Mouse (Mus musculus) midbrain, embryonic 14.5 days (tissue): Measurements from ENCODE around the gene Trim2. TPM values are rescaled to one million over a fixed set of nuclear protein-coding genes. Genes with fewer than 3 reads are reported as not detected.

ENCODE experiments used
- ATAC-seq: fragments of 200-750 bp; cut with Nextera tagmentation; 2 replicates; pipeline ENCODE4 v1.8.0; 2017; ENCODE audit warnings: moderate number of reproducible peaks, moderate library complexity; ENCODE audit not compliant: low FRiP score, low TSS enrichment
- DNase-seq: peaks from one replicate; pipeline ENCODE4 v3.0.0-alpha.2; 2015
- H3K27ac ChIP-seq: fragments of 300-500 bp; sonication (generic); replicated peaks from 2 replicates; pipeline ENCODE4 v1.5.1; 2014; ENCODE audit warnings: mild to moderate bottlenecking, low read depth, low read length, moderate library complexity
- H3K27me3 ChIP-seq: fragments of 300-500 bp; sonication (generic); 2 replicates; pipeline ENCODE4 v1.6.1; 2014; ENCODE audit warnings: low read length, control low read depth, mixed read lengths; ENCODE audit not compliant: control insufficient read depth, insufficient read depth
- H3K36me3 ChIP-seq: fragments of 300-500 bp; sonication (generic); 2 replicates; pipeline ENCODE4 v1.6.1; 2014; ENCODE audit warnings: low read length, control low read depth; ENCODE audit not compliant: control insufficient read depth, insufficient read depth
- H3K4me1 ChIP-seq: fragments of 300-500 bp; sonication (generic); 2 replicates; pipeline ENCODE4 v1.6.1; 2014; ENCODE audit warnings: mild to moderate bottlenecking, antibody characterized with exemption, low read length, control low read depth; ENCODE audit not compliant: control insufficient read depth, insufficient read depth
- H3K4me2 ChIP-seq: fragments of 300-500 bp; sonication (generic); 2 replicates; pipeline ENCODE4 v1.6.1; 2014; ENCODE audit warnings: mild to moderate bottlenecking, low read length, moderate library complexity
- H3K4me3 ChIP-seq: fragments of 300-500 bp; sonication (generic); replicated peaks from 2 replicates; pipeline ENCODE4 v1.5.1; 2014; ENCODE audit warnings: low read depth, low read length
- H3K9ac ChIP-seq: fragments of 300-500 bp; sonication (generic); replicated peaks from 2 replicates; pipeline ENCODE4 v1.6.1; 2014; ENCODE audit warnings: mild to moderate bottlenecking, low read length, moderate library complexity
- H3K9me3 ChIP-seq: fragments of 300-500 bp; sonication (generic); 2 replicates; pipeline ENCODE4 v1.6.1; 2016; ENCODE audit warnings: low read length, control low read depth, mixed read lengths; ENCODE audit not compliant: control insufficient read depth
- WGBS: fragments of 180-500 bp; shearing (Covaris S2); extraction: QIAGEN DNeasy Blood & Tissue Kit; methylation state at CpG from one replicate; pipeline ENCODE4 v1.1.7; 2014; 5-methylcytosine and 5-hydroxymethylcytosine counted together
- polyA plus RNA-seq: library from polyadenylated mRNA; unstranded; fragments of >200 nt; fragmentation: Nextera tagmentation; extraction: Ambion mirVana; gene quantifications from 2 replicates; pipeline ENCODE4 v1.2.1, GENCODE M21; 2014

Trim2 gene
- polyA plus RNA-seq, 1 experiment from 2014 or later: 154 TPM

DNA sequence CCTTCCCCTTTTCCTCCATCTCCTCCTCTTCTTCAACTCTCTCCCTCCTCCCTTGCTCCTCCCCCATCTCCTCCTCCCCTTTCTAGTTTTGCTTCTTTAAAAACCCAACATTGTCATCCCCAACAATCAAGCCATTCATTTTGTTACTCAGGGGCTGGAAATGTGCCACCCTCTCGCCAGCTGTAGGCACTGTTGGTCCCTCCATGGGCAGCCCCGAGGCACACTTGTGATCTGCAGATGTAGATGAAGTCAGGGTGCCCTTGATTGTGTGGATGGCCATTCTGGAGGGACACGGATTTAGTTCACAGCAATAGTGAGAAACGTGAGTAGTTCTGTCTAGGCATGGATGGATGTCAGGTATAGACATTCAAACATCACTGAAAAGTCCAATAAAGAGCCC, 17.7 kb downstream of the Trim2 start:
- Histone ChIP-seq H3K27me3 (no peaks in the 10 kb centered on the region), H3K4me1 (peaks cover 11% of the 10 kb centered on the region; the same call in 1 of the 2 replicates), H3K9me3 (no peaks in the 10 kb centered on the region), H3K27ac (no peak overlapping the region), H3K4me2 (no peak overlapping the region), H3K9ac (no peak overlapping the region), H3K4me3 (no peak overlapping the region), H3K36me3 (0 out of 2 replicates have a peak, but pooled peaks cover 3% of the 10 kb centered on the region)
- ATAC-seq: no peak
- WGBS: 90% methylated on average over 4 of the region's 4 CpGs
- DNase-seq: no peak

DNA sequence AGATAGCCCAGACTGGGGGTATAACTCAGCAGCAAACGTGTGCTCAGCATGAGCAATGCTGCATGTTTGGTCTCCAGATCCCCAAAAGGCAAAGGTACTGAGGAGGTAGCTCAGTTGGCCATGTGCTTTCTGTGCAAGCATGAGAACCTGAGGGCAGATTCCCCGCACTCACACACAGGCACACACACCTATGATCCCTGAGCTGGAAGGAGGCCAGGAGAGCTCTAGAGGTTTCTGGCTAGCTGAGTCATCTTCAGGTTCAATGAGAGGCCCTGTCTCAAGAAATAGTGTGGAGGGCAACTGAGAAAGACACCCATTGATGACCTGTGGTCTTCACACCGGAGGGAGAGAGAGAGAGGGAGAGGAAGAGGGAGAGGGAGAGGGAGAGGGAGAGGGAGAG, 19.4 kb downstream of the Trim2 start:
- H3K36me3 ChIP-seq: 0 out of 2 replicates have a peak, but pooled peaks cover 3% of the 10 kb centered on the region
- DNase-seq (no peak), ATAC-seq (no peak)
- no peaks in the 10 kb centered on the region for H3K27me3 ChIP-seq
- no peak overlapping the region for H3K9ac ChIP-seq
- 86% methylated on average over 3 of the region's 3 CpGs for WGBS
- H3K9me3 ChIP-seq: no peaks in the 10 kb centered on the region
- H3K4me1 ChIP-seq: peaks cover 23% of the 10 kb centered on the region
- no peak overlapping the region for H3K4me2 ChIP-seq
- H3K4me3 ChIP-seq: no peak overlapping the region
- H3K27ac ChIP-seq: no peak overlapping the region

DNA sequence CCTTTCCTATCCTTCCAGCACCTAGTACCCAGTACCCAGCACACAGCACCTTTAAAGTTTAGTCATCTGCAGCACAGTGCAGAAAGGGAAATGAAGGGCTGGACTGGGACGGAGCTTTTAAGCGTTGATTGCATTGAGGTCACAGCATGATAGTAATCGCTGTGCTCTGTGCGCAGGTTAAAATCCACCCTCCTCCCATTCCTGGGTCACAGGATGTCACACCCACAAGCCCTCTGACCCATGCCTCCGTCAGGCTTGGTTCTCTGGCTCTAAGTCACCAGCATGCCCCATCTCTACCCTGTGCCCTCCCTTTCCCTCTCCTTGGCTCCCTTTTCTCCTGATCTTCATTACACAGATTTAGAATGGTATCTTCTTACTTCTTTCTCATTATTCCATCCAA, 20.4 kb downstream of the Trim2 start:
- Histone ChIP-seq H3K27me3 (no peaks in the 10 kb centered on the region), H3K36me3 (0 out of 2 replicates have a peak, but pooled peaks cover 3% of the 10 kb centered on the region), H3K9ac (no peak overlapping the region), H3K4me1 (peaks cover 30% of the 10 kb centered on the region), H3K27ac (0 out of 2 replicates have a peak overlapping the region, but pooled peaks have one; percentile 20), H3K9me3 (no peaks in the 10 kb centered on the region), H3K4me3 (no peak overlapping the region), H3K4me2 (no peak overlapping the region)
- DNase-seq: no peak
- ATAC-seq: no peak
- 80% methylated on average over 5 of the region's 5 CpGs for WGBS

DNA sequence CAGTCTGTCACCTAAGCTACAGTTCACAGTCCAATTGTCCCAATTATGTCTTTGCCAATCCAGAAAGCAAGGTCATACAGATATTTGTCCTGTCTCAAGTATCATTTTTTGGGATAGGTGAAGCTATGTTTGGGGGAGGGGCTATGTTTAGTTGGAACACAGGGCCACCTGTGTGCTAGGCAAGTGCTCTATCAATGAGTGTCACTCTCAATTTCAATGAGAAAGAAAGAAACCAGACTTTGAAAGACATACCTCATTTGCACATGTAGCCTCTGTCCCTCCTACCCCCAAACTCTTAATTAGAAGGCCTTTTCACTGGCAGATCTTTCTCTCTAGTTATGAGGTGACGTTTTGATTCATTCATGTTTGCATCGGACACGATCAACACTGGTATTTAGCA, 21.9 kb downstream of the Trim2 start:
- H3K9me3 ChIP-seq: no peaks in the 10 kb centered on the region
- H3K4me1 ChIP-seq: peaks cover 32% of the 10 kb centered on the region
- no peaks in the 10 kb centered on the region for H3K27me3 ChIP-seq
- H3K9ac ChIP-seq: no peak overlapping the region
- H3K4me2 ChIP-seq: no peak overlapping the region
- H3K36me3 ChIP-seq: no peaks in the 10 kb centered on the region
- WGBS: 76% methylated on average over 3 of the region's 3 CpGs
- DNase-seq (no peak), ATAC-seq (no peak)
- no peak overlapping the region for H3K27ac ChIP-seq
- H3K4me3 ChIP-seq: no peak overlapping the region

DNA sequence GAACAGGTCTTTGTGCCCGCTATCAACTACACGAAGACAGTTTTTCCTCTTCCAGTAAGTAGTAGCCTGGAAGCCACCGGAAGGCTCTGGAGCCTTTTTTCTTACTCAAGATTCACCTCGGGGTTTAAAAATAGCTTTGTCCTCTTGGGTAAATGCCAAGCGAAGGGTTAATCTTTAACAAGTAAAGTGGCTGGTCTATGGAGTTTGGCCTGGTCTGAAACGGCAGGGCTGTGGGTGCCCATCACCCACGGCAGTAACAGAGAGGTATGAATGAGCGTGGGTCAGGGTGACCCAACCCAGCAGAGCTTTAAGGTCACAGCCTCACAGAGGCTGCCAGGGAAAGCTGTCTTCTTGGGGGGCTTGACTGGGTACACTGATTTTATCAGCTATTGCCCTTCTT, 23.2 kb downstream of the Trim2 start:
- 82% methylated on average over 8 of the region's 8 CpGs for WGBS

DNA sequence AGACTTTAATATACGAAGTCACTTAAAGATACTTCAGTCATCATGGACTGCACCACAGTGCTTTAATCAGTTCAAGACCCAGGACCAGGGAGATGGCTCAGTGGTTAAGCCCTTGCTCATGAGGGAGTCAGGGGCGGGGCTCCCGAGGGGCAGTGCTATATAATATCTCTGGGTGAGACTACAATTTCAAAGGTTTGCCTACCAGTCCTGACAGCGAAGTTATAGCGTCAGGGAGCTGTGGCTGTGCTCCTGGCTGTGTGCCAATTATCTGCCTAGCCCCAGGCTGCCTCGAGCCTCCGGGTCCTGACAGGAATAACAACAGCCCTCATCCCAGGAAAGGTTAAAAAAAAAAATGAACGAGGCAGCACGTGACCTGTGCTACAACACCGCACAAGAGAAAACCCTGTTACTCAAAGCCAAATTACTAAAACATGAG, 24.7 kb downstream of the Trim2 start:
- peak overlapping the region; percentile 23 for H3K4me2 ChIP-seq
- ATAC-seq: peak; percentile 80
- peak; percentile 84 for DNase-seq
- H3K27me3 ChIP-seq: no peaks in the 10 kb centered on the region
- no peaks in the 10 kb centered on the region for H3K36me3 ChIP-seq
- no peak overlapping the region for H3K4me3 ChIP-seq
- H3K27ac ChIP-seq: peak overlapping the region; percentile 39; the same call in 1 of the 2 replicates
- H3K9me3 ChIP-seq: no peaks in the 10 kb centered on the region
- peaks cover 32% of the 10 kb centered on the region for H3K4me1 ChIP-seq
- no peak overlapping the region for H3K9ac ChIP-seq
- 25% methylated on average over 10 of the region's 10 CpGs for WGBS

More for the DNA sequence above, 23.2 kb downstream of the Trim2 start:
- no peak overlapping the region for H3K9ac ChIP-seq
- H3K4me3 ChIP-seq: no peak overlapping the region
- no peaks in the 10 kb centered on the region for H3K27me3 ChIP-seq
- ATAC-seq (no peak), DNase-seq (no peak)
- peaks cover 32% of the 10 kb centered on the region for H3K4me1 ChIP-seq
- no peak overlapping the region for H3K27ac ChIP-seq
- no peaks in the 10 kb centered on the region for H3K36me3 ChIP-seq
- no peak overlapping the region for H3K4me2 ChIP-seq
- H3K9me3 ChIP-seq: no peaks in the 10 kb centered on the region

DNA sequence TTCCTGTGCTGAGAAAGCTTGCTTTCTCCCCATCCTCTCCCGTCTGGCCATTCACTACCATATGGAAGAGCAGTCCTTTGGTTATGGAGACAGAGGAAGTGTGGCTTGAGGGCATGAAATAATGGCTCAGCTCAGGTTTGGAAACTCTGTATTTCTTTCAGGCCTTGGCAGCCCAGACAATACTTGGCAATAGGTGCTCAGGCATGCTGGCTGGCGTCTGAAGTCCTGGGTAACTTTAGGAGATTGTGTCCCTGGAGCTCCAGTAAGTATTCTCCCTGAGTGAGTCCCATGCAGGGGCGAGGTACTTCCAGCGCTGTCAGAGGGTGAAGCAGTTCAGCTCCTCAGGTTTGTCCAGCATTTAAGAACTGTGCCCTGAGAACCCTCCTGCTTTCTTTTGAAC, 27.9 kb downstream of the Trim2 start:
- Histone ChIP-seq H3K27ac (no peak overlapping the region), H3K4me2 (no peak overlapping the region), H3K4me3 (no peak overlapping the region), H3K9me3 (no peaks in the 10 kb centered on the region), H3K27me3 (no peaks in the 10 kb centered on the region), H3K36me3 (no peaks in the 10 kb centered on the region), H3K9ac (no peak overlapping the region), H3K4me1 (peaks cover 22% of the 10 kb centered on the region)
- 84% methylated on average over 4 of the region's 4 CpGs for WGBS
- DNase-seq (no peak), ATAC-seq (no peak)

DNA sequence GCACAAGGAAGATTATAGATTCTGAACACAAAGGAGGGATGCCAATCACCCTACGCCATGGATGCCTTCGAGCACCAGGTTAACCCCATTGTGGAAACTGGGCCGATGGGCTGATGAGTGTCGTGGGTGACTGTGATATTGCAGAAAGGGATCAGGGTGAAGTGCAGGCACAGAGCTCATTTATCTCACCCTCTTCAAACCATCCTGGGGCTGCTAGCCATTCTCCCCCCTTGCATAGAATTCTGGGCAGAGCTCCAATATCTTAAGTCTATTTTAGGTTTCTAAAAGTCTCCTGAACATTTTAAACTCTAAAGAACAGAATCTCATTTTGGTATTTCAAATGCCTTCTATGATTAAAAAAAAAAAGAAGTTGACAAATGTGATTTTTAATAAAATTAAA, 31.6 kb downstream of the Trim2 start:
- no peak overlapping the region for H3K9ac ChIP-seq
- 44% methylated on average over 4 of the region's 4 CpGs for WGBS
- ATAC-seq (no peak), DNase-seq (no peak)
- no peaks in the 10 kb centered on the region for H3K27me3 ChIP-seq
- no peak overlapping the region for H3K4me3 ChIP-seq
- peaks cover 12% of the 10 kb centered on the region for H3K4me1 ChIP-seq
- H3K4me2 ChIP-seq: no peak overlapping the region
- no peak overlapping the region for H3K27ac ChIP-seq
- H3K9me3 ChIP-seq: no peaks in the 10 kb centered on the region
- no peaks in the 10 kb centered on the region for H3K36me3 ChIP-seq

DNA sequence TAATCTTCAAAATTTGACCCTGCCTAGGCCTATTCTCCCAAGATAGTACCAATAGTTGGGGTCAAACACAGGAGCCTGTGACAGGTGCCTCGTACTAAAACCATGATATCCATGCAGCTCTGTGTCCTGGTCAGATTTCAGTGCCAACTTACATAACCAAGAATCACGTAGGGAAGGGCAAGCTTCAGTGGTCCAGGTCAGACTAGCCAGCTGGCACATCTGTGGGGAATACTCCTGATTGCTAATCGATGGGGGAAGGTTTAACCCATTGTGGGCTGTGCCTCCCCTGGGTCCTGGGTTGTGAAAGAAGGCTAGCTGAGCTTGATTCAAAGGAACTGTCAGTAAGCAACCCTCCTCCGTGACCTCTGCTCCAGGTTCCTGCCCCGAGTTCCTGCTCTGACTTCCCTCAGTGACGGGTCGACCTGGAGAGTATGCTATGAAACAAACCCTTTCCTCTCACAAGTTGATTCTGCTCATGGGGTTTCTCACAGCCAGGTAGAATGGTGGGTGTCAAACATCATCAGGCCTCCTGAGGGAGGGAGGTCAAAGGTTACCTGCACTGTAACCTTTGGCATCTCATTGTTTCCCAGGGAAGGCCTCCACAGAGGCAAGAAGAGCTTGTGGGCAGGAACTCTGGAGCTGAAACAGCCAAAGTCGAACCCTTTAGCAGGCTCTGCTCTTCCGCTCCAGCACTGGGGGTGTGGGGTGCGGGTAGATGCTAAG, 34.2 kb downstream of the Trim2 start:
- Histone ChIP-seq H3K4me1 (peaks cover 18% of the 10 kb centered on the region), H3K9me3 (no peaks in the 10 kb centered on the region), H3K4me2 (no peak overlapping the region), H3K9ac (no peak overlapping the region), H3K4me3 (no peak overlapping the region), H3K36me3 (no peaks in the 10 kb centered on the region), H3K27ac (no peak overlapping the region), H3K27me3 (no peaks in the 10 kb centered on the region)
- no peak for DNase-seq
- ATAC-seq: no peak
- 68% methylated on average over 10 of the region's 10 CpGs for WGBS
